Mouse (Mus musculus) liver, adult (tissue): ENCODE results near the gene Cdk11b.

ENCODE experiments used
- GATA4 ChIP-seq: IDR thresholded peaks from 2 replicates; pipeline ENCODE4 v1.6.1; 2014; ENCODE audit warnings: mild to moderate bottlenecking, low read length; ENCODE audit not compliant: insufficient replicate concordance

Cdk11b gene

DNA sequence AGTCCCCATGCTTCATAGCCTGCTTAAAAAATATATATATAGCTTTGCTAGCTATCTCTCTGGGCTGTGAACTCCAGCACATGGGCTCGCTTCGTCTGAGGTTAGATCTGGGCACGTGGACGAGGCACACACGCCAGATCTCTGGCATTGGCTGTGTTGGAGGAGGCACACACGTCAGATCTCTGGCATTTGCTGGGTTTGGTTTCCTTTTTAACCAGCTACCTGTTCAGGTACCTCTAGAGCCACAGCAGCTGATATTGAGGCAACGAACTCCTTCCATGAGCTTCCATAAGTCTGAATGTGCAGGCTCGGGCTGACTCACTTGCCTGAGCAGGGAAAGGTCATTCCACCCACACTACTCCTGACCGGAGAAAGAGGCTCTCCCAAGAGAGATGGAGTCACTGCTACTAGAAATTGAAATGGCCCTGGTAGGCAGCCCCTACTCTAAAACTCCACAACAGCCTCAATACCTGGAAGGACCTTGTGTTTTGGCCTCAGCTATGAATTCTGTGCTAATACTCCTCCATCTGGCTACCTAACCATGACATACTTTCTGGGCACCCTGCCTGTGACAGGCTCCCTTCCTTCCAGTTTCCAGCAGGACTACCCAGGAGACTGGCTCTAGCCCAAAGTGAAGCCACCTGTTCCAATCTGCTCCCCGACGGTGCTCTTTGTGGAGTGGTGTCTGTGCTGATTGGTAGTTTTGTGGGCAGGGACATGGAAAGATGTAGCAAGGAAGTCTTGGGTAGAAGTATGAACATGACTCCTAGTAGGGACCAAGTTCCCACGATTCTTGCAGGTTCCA, 66.1 kb downstream of the Cdk11b start:
- TF ChIP-seq GATA4, result no peak

DNA sequence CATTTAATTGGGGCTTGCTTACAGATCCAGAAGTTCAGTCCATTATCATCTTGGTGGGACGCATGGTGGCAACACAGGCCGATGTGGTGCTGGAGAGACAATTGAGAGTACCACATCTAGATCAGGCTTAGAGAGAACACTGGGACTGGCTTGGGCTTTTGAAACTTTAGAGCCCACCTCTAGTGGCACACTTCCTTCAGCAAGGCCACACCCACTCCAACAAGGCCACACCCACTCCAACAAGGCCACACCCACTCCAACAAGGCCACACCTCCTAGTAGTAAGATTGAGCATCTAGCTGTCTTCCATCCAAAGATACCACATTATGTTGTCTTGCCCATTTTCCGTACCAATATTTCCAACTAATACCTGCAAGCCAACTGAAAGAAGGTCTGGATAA, 67.8 kb downstream of the Cdk11b start:
- TF ChIP-seq GATA4, result no peak

DNA sequence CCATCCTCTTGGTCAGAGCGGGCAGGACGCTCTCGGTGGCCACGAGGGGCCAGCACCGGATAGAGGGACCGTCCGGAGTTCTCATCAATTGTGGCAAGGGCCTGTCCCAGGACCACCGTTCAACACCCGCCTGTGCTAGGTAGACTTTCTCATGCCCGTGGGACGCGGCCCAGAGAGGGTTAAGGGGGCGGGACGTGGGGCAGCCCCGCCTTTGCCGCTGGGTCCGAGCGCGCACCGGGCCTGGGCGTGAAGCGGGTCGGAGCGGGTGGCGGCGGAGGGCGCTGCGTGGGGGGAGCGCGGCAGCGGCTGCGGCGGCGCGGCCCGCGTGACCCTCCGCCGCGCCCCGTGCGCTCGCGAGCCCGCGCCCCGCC, 69.4 kb downstream of the Cdk11b start, which contains the start of gene Fndc10:
Gene Fndc10 (plus strand): TSS at position 232 of the 371 bp plus-strand sequence.
- no peak for TF ChIP-seq GATA4

DNA sequence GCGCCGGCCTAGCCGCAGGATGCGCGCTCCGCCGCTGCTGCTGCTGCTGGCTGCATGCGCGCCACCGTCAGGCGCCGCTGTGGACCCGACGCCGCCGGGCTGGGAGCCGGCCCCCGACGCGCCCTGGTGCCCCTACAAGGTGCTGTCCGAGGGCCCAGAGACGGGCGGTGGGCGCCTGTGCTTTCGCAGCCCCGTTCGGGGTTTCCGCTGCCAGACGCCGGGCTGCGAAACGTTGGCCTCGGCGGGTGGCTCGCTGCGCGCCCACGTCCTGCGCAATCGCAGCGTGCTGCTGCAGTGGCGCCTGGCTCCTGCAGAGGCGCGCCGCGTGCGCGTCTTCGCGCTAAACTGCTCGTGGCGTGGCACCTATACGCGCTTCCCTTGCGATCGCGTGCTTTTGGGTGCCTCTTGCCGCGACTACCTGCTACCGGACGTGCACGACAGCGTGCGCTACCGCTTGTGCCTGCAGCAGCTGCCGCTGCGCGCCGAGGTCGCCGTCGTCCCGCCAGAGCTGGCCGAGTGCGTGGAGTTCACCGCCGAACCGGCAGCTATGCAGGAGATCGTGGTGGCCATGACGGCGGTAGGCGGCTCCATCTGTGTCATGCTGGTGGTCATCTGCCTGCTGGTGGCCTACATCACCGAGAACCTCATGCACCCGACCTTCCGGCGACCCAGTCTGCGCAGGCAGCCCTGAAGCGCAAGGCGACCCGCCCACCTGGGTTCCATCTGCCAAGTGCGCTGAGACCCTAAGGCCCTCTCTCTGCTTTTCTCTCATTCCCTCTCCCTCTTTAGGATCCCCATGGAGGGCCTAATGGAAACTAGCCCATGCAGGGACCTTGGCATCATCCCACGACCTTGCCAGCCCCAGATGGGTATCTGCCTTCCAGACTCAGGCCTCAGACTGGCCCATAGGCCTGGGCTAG, 70.1 kb downstream of the Cdk11b start:
- no peak for TF ChIP-seq GATA4

DNA sequence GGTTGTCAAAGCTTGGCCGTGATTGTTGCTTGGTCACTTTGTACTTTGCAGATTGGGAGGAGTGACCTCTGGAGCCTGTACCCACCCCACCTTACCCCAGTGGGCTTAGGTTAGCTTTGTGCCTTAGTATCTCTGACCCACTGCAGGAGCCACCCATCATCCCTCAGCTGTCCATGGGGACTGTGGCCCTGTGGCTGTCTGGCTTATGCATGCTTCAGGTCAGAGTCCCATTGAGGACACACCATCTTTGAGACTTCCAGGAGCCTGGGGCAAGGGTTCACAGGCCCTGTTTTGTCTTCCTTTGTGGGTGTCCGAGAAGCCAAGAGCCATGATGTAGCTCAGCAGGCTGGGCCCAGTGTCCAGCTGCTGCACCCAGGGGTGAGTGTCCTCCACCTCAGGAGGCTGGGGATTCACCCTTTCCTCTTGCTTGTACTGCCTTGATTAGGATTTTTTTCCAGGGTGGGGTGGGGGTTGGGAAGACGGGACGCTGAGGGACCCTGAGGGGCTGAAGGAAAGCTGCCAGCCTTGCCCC, 70.9 kb downstream of the Cdk11b start:
- no peak for TF ChIP-seq GATA4

DNA sequence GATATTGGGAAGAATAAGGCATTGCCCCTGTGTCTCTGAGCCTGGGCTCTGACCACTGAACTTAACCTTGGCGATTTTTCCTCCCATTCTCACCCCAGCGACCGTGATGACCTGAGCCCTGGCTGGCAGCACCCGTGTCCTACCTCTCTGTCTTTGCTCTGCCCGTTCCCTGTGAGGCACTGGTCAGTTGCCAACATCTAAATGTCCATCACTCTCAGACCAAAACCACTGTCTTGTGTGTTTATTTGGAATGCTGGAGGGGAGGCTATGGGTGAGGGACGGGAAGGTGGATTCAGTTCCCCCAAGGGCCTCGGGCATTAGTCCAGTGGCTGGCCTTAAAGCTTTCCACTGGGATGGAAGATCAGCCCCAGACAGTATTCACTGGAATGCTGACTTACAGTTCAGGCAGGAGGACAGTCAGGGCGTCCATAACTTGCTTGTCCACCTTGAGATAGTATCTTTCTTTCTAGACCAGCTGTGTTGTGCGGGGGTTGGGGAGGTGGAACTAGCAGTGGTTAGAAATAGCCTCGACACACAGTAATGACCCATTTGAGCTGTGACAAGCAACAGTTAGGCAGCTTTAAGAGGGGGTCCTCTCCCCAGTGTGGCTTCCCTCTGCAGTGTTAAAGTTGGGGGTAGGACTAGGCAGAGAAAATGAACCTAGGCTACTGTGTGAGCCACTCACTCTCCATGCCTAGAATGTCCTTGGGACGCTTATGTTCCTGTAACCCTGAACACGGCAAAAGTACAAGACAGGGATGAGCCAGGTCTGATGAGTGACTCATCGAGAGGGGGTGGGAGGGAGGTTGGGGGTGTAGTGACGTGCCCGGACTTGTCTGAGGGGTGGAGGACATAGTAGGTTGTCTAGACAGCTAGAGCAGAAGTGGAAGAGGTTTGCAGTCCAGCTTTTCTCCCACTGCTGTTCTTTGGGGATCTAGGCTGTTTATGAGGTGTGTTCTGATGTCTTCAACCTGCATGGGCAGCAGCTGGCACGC, 71.9 kb downstream of the Cdk11b start:
- no peak for TF ChIP-seq GATA4
